Mouse (Mus musculus): ENCODE measurements around the gene Cpne9.

GRCm38 (mm10) chr6:113276846-113277245 is 5.3 kb upstream of the Cpne9 start:
- TF ChIP-seq CTCF (IDR thresholded peaks at IDR 0.05; ENCODE audit: low read depth) (no peak), EP300 (IDR thresholded peaks at IDR 0.05; ENCODE audit: low read depth) (no peak)

Measured in liver, postnatal 0 days (tissue).